Mouse (Mus musculus): Measurements from ENCODE around the gene Slc39a9. TPM values are rescaled to one million over a fixed set of nuclear protein-coding genes. Genes with fewer than 3 reads are reported as not detected.

Slc39a9 gene
- polyA plus RNA-seq (2014; fragmentation: Nextera tagmentation; extraction: Ambion mirVana): 19.4 and 21.7 TPM in 2 replicates

GRCm38 (mm10) chr12:80643693-80644505, at the start of gene Slc39a9, which contains the start of gene Erh:
Gene Slc39a9, plus strand, starts transcription at chr12:80643883.
Gene Erh, minus strand, starts transcription at chr12:80644341.
- Histone ChIP-seq H3K27ac (replicated peaks in 1 of 2; ENCODE audit: control insufficient read depth in 1 of 2, insufficient read depth in 1 of 2, low read depth in 2 of 2, low read length in 2 of 2) (peak within 1 kb of the TSS; percentile 85 to 91), H3K9ac (ENCODE audit: low read length) (peak within 1 kb of the TSS; percentile 95), H3K9me3 (ENCODE audit: control insufficient read depth, low read length) (no peaks in the 10 kb centered on the region), H3K36me3 (ENCODE audit: control insufficient read depth, insufficient read depth, low read length) (peaks cover 40% of the 10 kb centered on the region), H3K27me3 (ENCODE audit: control insufficient read depth, insufficient read depth, low read length) (no peaks in the 10 kb centered on the region), H3K4me1 (ENCODE audit: control insufficient read depth in 2 of 2, insufficient read depth in 2 of 2, low read length in 2 of 2) (peaks cover 6 to 31% of the 10 kb centered on the region in 2 experiments), H3K4me3 (ENCODE audit: control insufficient read depth in 1 of 2, insufficient read depth in 1 of 2, low read depth in 1 of 2, low read length in 2 of 2) (peak within 1 kb of the TSS; percentile 95 to 100), H3K4me2 (ENCODE audit: low read length) (peak within 1 kb of the TSS; percentile 93)
- under 1% methylated on average over 50 of the region's 50 CpGs for WGBS
- peak; percentile 91 for ATAC-seq (ENCODE audit: insufficient number of reproducible peaks, insufficient read depth, low FRiP score, low read depth)

GRCm38 (mm10) chr12:80594141-80594540, 49.5 kb upstream of the Slc39a9 start:
- no peak; the same call in 1 of the 2 replicates for ATAC-seq (ENCODE audit: insufficient number of reproducible peaks, insufficient read depth, low FRiP score, low read depth)

DNA sequence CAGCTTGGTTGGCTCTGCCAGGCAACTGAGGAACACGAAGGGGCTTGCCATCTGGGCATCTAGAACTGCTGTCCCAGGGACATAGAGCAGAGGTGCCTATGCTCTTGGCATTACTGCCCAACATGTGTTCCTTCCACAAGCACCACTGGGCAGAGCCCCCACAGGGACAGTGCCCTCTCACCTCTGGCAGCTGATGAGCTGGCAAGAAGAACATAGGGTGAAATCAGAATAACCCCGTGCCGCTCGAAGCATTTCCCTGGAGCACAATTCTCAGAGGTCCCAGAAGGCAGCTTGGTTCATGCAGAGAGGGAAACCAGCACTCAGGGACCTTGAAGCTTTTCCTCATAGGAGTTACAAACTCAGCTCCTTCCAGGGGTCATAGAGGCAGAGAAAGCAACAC, 48.9 kb upstream of the Slc39a9 start:
- Histone ChIP-seq H3K4me1 (ENCODE audit: control insufficient read depth in 2 of 2, insufficient read depth in 2 of 2, low read length in 2 of 2) (peaks cover 14 to 22% of the 10 kb centered on the region in 2 experiments; a peak in 3 of 4 replicates), H3K27ac (replicated peaks in 1 of 2; ENCODE audit: control insufficient read depth in 1 of 2, insufficient read depth in 1 of 2, low read depth in 2 of 2, low read length in 2 of 2) (no peak overlapping the region), H3K4me2 (ENCODE audit: low read length) (no peak overlapping the region), H3K4me3 (ENCODE audit: control insufficient read depth in 1 of 2, insufficient read depth in 1 of 2, low read depth in 1 of 2, low read length in 2 of 2) (no peak overlapping the region), H3K27me3 (ENCODE audit: control insufficient read depth, insufficient read depth, low read length) (no peaks in the 10 kb centered on the region), H3K9me3 (ENCODE audit: control insufficient read depth, low read length) (no peaks in the 10 kb centered on the region), H3K9ac (ENCODE audit: low read length) (no peak overlapping the region), H3K36me3 (ENCODE audit: control insufficient read depth, insufficient read depth, low read length) (no peaks in the 10 kb centered on the region)
- 87% methylated on average over 4 of the region's 4 CpGs for WGBS
- no peak for ATAC-seq (ENCODE audit: insufficient number of reproducible peaks, insufficient read depth, low FRiP score, low read depth)

More at GRCm38 (mm10) chr12:80594141-80594540, 49.5 kb upstream of the Slc39a9 start:
- Histone ChIP-seq H3K27me3 (ENCODE audit: control insufficient read depth, insufficient read depth, low read length) (no peaks in the 10 kb centered on the region), H3K36me3 (ENCODE audit: control insufficient read depth, insufficient read depth, low read length) (no peaks in the 10 kb centered on the region), H3K4me3 (ENCODE audit: control insufficient read depth in 1 of 2, insufficient read depth in 1 of 2, low read depth in 1 of 2, low read length in 2 of 2) (no peak overlapping the region), H3K4me2 (ENCODE audit: low read length) (no peak overlapping the region), H3K9me3 (ENCODE audit: control insufficient read depth, low read length) (no peaks in the 10 kb centered on the region), H3K9ac (ENCODE audit: low read length) (no peak overlapping the region), H3K27ac (replicated peaks in 1 of 2; ENCODE audit: control insufficient read depth in 1 of 2, insufficient read depth in 1 of 2, low read depth in 2 of 2, low read length in 2 of 2) (no peak overlapping the region), H3K4me1 (ENCODE audit: control insufficient read depth in 2 of 2, insufficient read depth in 2 of 2, low read length in 2 of 2) (peaks cover 14 to 20% of the 10 kb centered on the region in 2 experiments; a peak in 3 of 4 replicates)
- 38% methylated on average over 4 of the region's 4 CpGs for WGBS

DNA sequence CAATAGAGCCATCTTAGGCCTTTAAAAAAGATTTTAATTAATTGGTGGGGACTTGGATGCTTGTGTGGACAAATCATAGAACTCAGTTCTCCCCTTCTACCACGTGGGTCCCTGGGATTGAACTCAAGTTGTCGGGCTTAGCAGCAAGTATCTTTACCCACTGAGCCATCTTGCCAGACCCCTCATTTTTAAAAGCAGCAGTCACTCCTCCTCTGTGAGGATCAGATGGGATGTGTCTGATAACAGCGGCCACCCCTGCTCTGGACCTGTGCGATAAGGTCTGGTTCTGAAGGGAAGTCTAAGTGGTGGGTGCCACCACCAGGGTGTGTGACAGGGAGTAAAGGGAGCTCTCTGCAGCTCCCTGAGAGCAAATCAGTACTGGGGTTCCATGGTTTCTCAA, 48.1 kb upstream of the Slc39a9 start:
- Histone ChIP-seq H3K9me3 (ENCODE audit: control insufficient read depth, low read length) (no peaks in the 10 kb centered on the region), H3K4me1 (ENCODE audit: control insufficient read depth in 2 of 2, insufficient read depth in 2 of 2, low read length in 2 of 2) (peaks cover 14 to 30% of the 10 kb centered on the region in 2 experiments), H3K4me3 (ENCODE audit: control insufficient read depth in 1 of 2, insufficient read depth in 1 of 2, low read depth in 1 of 2, low read length in 2 of 2) (no peak overlapping the region), H3K27ac (replicated peaks in 1 of 2; ENCODE audit: control insufficient read depth in 1 of 2, insufficient read depth in 1 of 2, low read depth in 2 of 2, low read length in 2 of 2) (no peak overlapping the region), H3K36me3 (ENCODE audit: control insufficient read depth, insufficient read depth, low read length) (no peaks in the 10 kb centered on the region), H3K4me2 (ENCODE audit: low read length) (no peak overlapping the region), H3K9ac (ENCODE audit: low read length) (no peak overlapping the region), H3K27me3 (ENCODE audit: control insufficient read depth, insufficient read depth, low read length) (no peaks in the 10 kb centered on the region)
- WGBS: 85% methylated on average over 4 of the region's 4 CpGs
- ATAC-seq (ENCODE audit: insufficient number of reproducible peaks, insufficient read depth, low FRiP score, low read depth): no peak

DNA sequence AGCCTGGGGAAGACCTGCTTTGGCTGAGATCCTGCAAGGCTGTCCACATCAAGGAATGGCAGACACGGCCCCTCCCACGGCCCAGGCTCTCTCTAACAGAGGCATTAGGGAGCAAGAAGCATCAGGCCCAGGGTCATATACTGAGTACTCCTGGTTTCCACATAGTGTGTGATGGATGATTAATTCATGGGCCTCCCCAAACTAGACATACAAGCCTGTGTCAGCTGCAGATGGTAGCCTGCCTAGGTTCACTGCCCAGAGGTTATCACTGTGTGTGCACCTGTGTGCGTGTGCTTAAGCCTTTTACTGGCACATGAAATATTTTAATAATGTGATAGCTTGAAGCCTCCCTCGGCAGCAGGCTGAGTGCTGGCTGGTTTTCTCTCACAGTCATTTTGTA, 47.7 kb upstream of the Slc39a9 start:
- no peaks in the 10 kb centered on the region for H3K9me3 ChIP-seq (ENCODE audit: control insufficient read depth, low read length)
- no peak for ATAC-seq (ENCODE audit: insufficient number of reproducible peaks, insufficient read depth, low FRiP score, low read depth)
- no peak overlapping the region for H3K27ac ChIP-seq (replicated peaks in 1 of 2; ENCODE audit: control insufficient read depth in 1 of 2, insufficient read depth in 1 of 2, low read depth in 2 of 2, low read length in 2 of 2)
- WGBS: 59% methylated on average over 4 of the region's 4 CpGs
- H3K27me3 ChIP-seq (ENCODE audit: control insufficient read depth, insufficient read depth, low read length): no peaks in the 10 kb centered on the region
- no peaks in the 10 kb centered on the region for H3K36me3 ChIP-seq (ENCODE audit: control insufficient read depth, insufficient read depth, low read length)
- H3K9ac ChIP-seq (ENCODE audit: low read length): no peak overlapping the region
- no peak overlapping the region for H3K4me3 ChIP-seq (ENCODE audit: control insufficient read depth in 1 of 2, insufficient read depth in 1 of 2, low read depth in 1 of 2, low read length in 2 of 2)
- H3K4me2 ChIP-seq (ENCODE audit: low read length): no peak overlapping the region
- H3K4me1 ChIP-seq (ENCODE audit: control insufficient read depth in 2 of 2, insufficient read depth in 2 of 2, low read length in 2 of 2): peaks cover 14 to 31% of the 10 kb centered on the region in 2 experiments

- Histone ChIP-seq H3K36me3 (ENCODE audit: control insufficient read depth, insufficient read depth, low read length) (no peaks in the 10 kb centered on the region), H3K4me1 (ENCODE audit: control insufficient read depth in 2 of 2, insufficient read depth in 2 of 2, low read length in 2 of 2) (peaks cover 16 to 34% of the 10 kb centered on the region in 2 experiments), H3K27me3 (ENCODE audit: control insufficient read depth, insufficient read depth, low read length) (no peaks in the 10 kb centered on the region), H3K9me3 (ENCODE audit: control insufficient read depth, low read length) (no peaks in the 10 kb centered on the region), H3K9ac (ENCODE audit: low read length) (no peak overlapping the region), H3K4me3 (ENCODE audit: control insufficient read depth in 1 of 2, insufficient read depth in 1 of 2, low read depth in 1 of 2, low read length in 2 of 2) (no peak overlapping the region), H3K4me2 (ENCODE audit: low read length) (no peak overlapping the region), H3K27ac (replicated peaks in 1 of 2; ENCODE audit: control insufficient read depth in 1 of 2, insufficient read depth in 1 of 2, low read depth in 2 of 2, low read length in 2 of 2) (no peak overlapping the region)
- WGBS: 62% methylated on average over 7 of the region's 7 CpGs
- ATAC-seq (ENCODE audit: insufficient number of reproducible peaks, insufficient read depth, low FRiP score, low read depth): no peak
These were observed 45.4 kb upstream of the Slc39a9 start for GRCm38 (mm10) chr12:80598236-80598635.

DNA sequence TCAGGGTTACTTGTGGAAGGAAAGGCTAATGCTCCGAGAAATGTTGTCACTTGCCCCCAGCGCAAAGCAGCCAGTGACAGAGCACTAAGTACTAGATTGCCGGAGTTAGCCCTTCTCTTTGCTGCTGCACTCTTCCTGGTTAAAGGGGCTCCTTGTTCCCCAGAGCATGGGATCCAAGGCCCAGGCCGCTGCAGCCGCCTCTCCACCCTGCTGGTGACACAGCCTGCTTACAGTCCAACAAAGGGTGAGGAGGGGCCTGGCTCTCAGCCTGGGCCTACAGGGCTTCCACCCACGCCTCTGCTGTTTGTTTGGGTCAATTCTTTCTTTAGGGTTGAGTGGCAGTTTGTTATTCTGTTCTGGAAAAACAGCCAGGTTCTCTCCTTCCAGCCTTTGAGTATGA, 44.9 kb upstream of the Slc39a9 start:
- Histone ChIP-seq H3K9ac (ENCODE audit: low read length) (0 out of 2 replicates have a peak overlapping the region, but pooled peaks have one; percentile 7), H3K27ac (replicated peaks in 1 of 2; ENCODE audit: control insufficient read depth in 1 of 2, insufficient read depth in 1 of 2, low read depth in 2 of 2, low read length in 2 of 2) (no peak overlapping the region), H3K4me1 (ENCODE audit: control insufficient read depth in 2 of 2, insufficient read depth in 2 of 2, low read length in 2 of 2) (peaks cover 20 to 37% of the 10 kb centered on the region in 2 experiments), H3K4me3 (ENCODE audit: control insufficient read depth in 1 of 2, insufficient read depth in 1 of 2, low read depth in 1 of 2, low read length in 2 of 2) (no peak overlapping the region), H3K36me3 (ENCODE audit: control insufficient read depth, insufficient read depth, low read length) (no peaks in the 10 kb centered on the region), H3K9me3 (ENCODE audit: control insufficient read depth, low read length) (no peaks in the 10 kb centered on the region), H3K4me2 (ENCODE audit: low read length) (no peak overlapping the region), H3K27me3 (ENCODE audit: control insufficient read depth, insufficient read depth, low read length) (no peaks in the 10 kb centered on the region)
- 64% methylated on average over 6 of the region's 6 CpGs for WGBS
- no peak for ATAC-seq (ENCODE audit: insufficient number of reproducible peaks, insufficient read depth, low FRiP score, low read depth)
